Mouse (Mus musculus): ENCODE measurements at regions not wholly inside any gene's neighbourhood (a gene's known extent, or its start where the extent isn't known, plus 50 kb on each side); places are given as distances from the start of the nearest gene placed in this dataset.
"Not testable (repeated sequence)": the region's sequence is repeated elsewhere in the genome, so short reads cannot be mapped to it uniquely, and the experiment has no call there.

- peak; percentile 48 for DNase-seq (ENCODE audit: low spot score)
- no peak overlapping the region for H3K27ac ChIP-seq
These were observed 90.6 kb downstream of the 4921511C20Rik start for GRCm38 (mm10) chrX:127484659-127485058.

GRCm38 (mm10) chrX:127519114-127519513, 125.0 kb downstream of the 4921511C20Rik start:
- Histone ChIP-seq H3K27ac (no peak overlapping the region), H3K4me2 (ENCODE audit: low read depth, low read length) (no peak overlapping the region), H3K9ac (replicated peaks; ENCODE audit: low read length) (no peak overlapping the region), H3K36me3 (ENCODE audit: insufficient read depth, low read length) (no peaks in the 10 kb centered on the region), H3K4me3 (ENCODE audit: low read length) (no peak overlapping the region), H3K9me3 (ENCODE audit: low read length) (no peaks in the 10 kb centered on the region), H3K27me3 (ENCODE audit: insufficient read depth, low read length) (no peaks in the 10 kb centered on the region), H3K4me1 (ENCODE audit: insufficient read depth, low read length) (no peaks in the 10 kb centered on the region)
- ATAC-seq (no peak), DNase-seq (ENCODE audit: low spot score) (peak; percentile 2)
- TF ChIP-seq CTCF (IDR thresholded peaks at IDR 0.05; ENCODE audit: low read depth) = peak; percentile 17

More at GRCm38 (mm10) chrX:127484659-127485058, 90.6 kb downstream of the 4921511C20Rik start:
- Histone ChIP-seq H3K4me2 (ENCODE audit: low read depth, low read length) (no peak overlapping the region), H3K9me3 (ENCODE audit: low read length) (no peaks in the 10 kb centered on the region), H3K4me3 (ENCODE audit: low read length) (no peak overlapping the region), H3K27me3 (ENCODE audit: insufficient read depth, low read length) (no peaks in the 10 kb centered on the region), H3K4me1 (ENCODE audit: insufficient read depth, low read length) (no peaks in the 10 kb centered on the region), H3K36me3 (ENCODE audit: insufficient read depth, low read length) (no peaks in the 10 kb centered on the region), H3K9ac (replicated peaks; ENCODE audit: low read length) (no peak overlapping the region)
- ATAC-seq = no peak
- TF ChIP-seq CTCF (IDR thresholded peaks at IDR 0.05; ENCODE audit: low read depth) = peak; percentile 40

DNA sequence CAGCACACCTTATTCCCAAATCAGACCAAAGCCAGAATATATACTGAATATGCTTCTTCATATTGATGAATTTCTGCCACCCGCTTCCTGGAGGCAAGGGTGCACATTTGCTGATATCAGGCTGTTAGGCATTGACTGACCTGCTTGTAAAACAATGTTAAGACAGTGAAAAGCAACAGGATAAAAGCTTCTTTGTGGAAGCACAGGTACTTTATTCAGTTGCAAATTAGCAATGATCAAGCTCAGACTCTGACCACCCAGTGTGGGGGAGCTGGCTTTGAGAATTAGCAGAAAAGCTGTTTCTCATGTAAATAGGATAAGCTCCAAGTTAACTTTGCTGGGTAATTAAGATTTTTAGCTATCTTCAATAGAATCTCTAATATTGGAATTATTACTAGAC, 130.4 kb downstream of the 4921511C20Rik start:
- not testable (repeated sequence) for DNase-seq (ENCODE audit: low spot score); H3K9me3 ChIP-seq (ENCODE audit: low read length); H3K4me3 ChIP-seq (ENCODE audit: low read length); H3K4me1 ChIP-seq (ENCODE audit: insufficient read depth, low read length); H3K9ac ChIP-seq (replicated peaks; ENCODE audit: low read length); H3K4me2 ChIP-seq (ENCODE audit: low read depth, low read length); H3K27me3 ChIP-seq (ENCODE audit: insufficient read depth, low read length); ATAC-seq; H3K27ac ChIP-seq; H3K36me3 ChIP-seq (ENCODE audit: insufficient read depth, low read length)
- WGBS = 80% methylated on average over 1 of the region's 1 CpGs

DNA sequence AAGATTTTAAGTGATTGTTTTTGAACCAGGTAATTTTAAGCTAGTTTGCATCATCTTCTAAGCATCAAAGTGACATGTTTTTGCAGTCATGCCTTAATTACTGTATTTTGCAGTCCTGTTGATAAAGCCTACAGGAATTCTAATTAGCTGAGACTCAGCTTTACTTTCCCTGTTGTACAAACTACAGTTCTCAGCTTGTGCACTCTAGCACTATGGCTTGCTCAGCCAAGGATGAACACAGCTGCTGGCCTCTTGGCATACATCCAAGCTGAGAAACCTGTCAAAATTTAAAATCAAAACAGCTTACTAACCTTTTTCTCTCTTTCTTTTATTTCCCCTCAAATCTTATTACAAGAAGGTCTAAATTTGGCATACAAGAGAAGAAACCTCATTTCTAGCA, 159.9 kb downstream of the 4921511C20Rik start:
- H3K4me3 ChIP-seq (ENCODE audit: low read length) = no peak overlapping the region
- H3K9me3 ChIP-seq (ENCODE audit: low read length) = no peaks in the 10 kb centered on the region

More for the DNA sequence above, 159.9 kb downstream of the 4921511C20Rik start:
- Histone ChIP-seq H3K9ac (replicated peaks; ENCODE audit: low read length) (no peak overlapping the region), H3K27me3 (ENCODE audit: insufficient read depth, low read length) (no peaks in the 10 kb centered on the region), H3K27ac (no peak overlapping the region), H3K4me1 (ENCODE audit: insufficient read depth, low read length) (no peaks in the 10 kb centered on the region), H3K36me3 (ENCODE audit: insufficient read depth, low read length) (no peaks in the 10 kb centered on the region), H3K4me2 (ENCODE audit: low read depth, low read length) (no peak overlapping the region)
- no peak for TF ChIP-seq CTCF (IDR thresholded peaks at IDR 0.05; ENCODE audit: low read depth)
- no peak for ATAC-seq
- DNase-seq (ENCODE audit: low spot score) = peak; percentile 48
